Mouse (Mus musculus) cerebellum, adult 2 months (tissue): Measurements from ENCODE around the gene Rpl19. TPM values are rescaled to one million over a fixed set of nuclear protein-coding genes. Genes with fewer than 3 reads are reported as not detected.

Source experiments
- DNase-seq, 2 experiments: peaks; one replicate each; pipeline ENCODE4 v3.0.0; 2021
- H3K27ac ChIP-seq: fragments of 200-500 bp; 2 replicates; pipeline ENCODE4 v1.5.1; 2012; ENCODE audit warnings: low read length, control low read depth, inconsistent platforms; ENCODE audit not compliant: insufficient read depth
- H3K27me3 ChIP-seq: fragments of 200-500 bp; 2 replicates; pipeline ENCODE4 v1.6.1; 2012; ENCODE audit warnings: inconsistent platforms, mild to moderate bottlenecking, low read length, moderate library complexity; ENCODE audit not compliant: control insufficient read depth, insufficient read depth
- H3K4me1 ChIP-seq: fragments of 200-500 bp; 2 replicates; pipeline ENCODE4 v1.6.1; 2011; ENCODE audit warnings: low read length; ENCODE audit not compliant: control insufficient read depth, insufficient read depth
- H3K4me3 ChIP-seq: fragments of 200-500 bp; replicated peaks from 2 replicates; pipeline ENCODE3; 2011; ENCODE audit warnings: mild to moderate bottlenecking, low read depth, low read length, control low read depth; ENCODE audit not compliant: insufficient read depth
- CTCF ChIP-seq: fragments of 200-500 bp; IDR thresholded peaks from 2 replicates; pipeline ENCODE4 v1.5.1; 2011; ENCODE audit warnings: low read depth, mild to moderate bottlenecking, control low read depth, low read length, moderate library complexity, borderline replicate concordance; ENCODE audit not compliant: insufficient read depth
- POLR2A ChIP-seq: fragments of 200-500 bp; IDR thresholded peaks from 2 replicates; pipeline ENCODE4 v1.6.1; 2011; ENCODE audit warnings: low read length, control low read depth, borderline replicate concordance; ENCODE audit not compliant: insufficient read depth
- WGBS: fragments of 180-500 bp; shearing (Covaris S2); methylation state at CpG from one replicate; pipeline ENCODE4 v1.1.7; 2018; 5-methylcytosine and 5-hydroxymethylcytosine counted together
- polyA plus RNA-seq: library from polyadenylated mRNA; depleted of rRNA; stranded (reverse); fragments of >200 nt; gene quantifications from 2 replicates; pipeline ENCODE4 v1.2.3, GENCODE M21; 2012; rRNA removed

Gene Rpl19
- 746 and 786 TPM in 2 replicates for polyA plus RNA-seq

DNA sequence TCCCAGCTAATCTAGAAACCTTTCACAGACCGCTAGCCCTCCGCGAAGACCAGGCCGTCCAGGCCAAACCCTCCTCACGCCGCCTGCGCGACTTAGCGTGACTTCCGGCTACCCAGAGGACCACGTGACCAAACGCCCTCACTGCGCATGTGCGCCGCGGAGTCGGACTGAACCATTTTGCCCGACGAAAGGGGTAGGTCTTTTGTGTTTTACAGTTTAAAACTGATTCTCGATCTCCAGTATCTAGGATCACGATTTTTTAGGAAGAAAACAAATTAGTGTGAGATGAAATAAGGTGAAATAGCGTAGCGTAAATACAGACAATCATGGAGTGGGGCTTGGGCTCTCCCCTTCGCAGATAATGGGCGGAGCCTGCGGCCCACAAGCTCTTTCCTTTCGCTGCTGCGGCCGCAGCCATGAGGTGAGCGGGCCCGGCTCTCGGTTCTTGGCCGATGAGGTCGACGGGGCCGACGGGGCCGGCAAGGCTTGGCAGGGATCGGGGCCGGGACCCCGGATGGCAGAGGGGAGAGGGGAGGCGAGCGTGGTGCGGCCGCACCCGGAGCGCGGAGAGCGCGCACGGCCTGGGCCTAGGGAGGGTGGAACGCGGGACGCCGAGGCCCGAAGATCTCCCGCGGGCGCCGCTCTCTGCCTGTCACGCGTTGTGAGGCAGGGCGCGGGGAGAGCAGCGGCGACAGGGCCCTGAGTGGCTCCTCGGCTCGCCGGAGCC, at the start of gene Rpl19:
Rpl19 (plus strand) TSS at position 141 of the 727 bp plus-strand sequence.
- TF ChIP-seq POLR2A (peak; percentile 97), CTCF (no peak)
- Histone ChIP-seq H3K27me3 (no peaks in the 10 kb centered on the region), H3K4me3 (peak within 1 kb of the TSS; percentile 60), H3K27ac (peak within 1 kb of the TSS; percentile 63), H3K4me1 (0 out of 2 replicates have a peak, but pooled peaks cover 2% of the 10 kb centered on the region)
- under 1% methylated on average over 69 of the region's 69 CpGs for WGBS
- peak; percentile 93 to 95 for DNase-seq

DNA sequence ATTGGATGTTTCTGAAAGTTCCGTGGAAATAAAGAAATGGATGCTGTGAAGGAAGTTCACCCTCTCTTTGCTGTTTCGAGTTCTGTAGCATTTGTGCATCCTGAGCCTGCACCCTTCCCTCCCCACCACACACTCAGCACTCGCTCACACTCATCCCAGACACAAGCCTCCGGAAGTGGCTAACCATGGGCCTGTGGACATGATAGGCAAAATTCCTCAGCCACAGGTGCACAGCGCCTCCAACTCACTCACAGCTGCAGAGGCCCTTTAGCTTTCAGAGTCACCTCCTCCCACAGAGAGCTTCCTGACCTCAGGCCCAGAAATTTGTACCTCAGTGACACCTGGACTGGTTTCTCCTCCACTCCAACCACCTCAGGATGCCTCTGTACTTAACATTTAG, 48.7 kb upstream of the Rpl19 start:
- Histone ChIP-seq H3K27ac (no peak overlapping the region), H3K4me3 (no peak overlapping the region), H3K27me3 (no peaks in the 10 kb centered on the region), H3K4me1 (no peaks in the 10 kb centered on the region)
- TF ChIP-seq CTCF, result no peak
- no peak for TF ChIP-seq POLR2A
- no peak for DNase-seq
- 91% methylated on average over 5 of the region's 5 CpGs for WGBS

DNA sequence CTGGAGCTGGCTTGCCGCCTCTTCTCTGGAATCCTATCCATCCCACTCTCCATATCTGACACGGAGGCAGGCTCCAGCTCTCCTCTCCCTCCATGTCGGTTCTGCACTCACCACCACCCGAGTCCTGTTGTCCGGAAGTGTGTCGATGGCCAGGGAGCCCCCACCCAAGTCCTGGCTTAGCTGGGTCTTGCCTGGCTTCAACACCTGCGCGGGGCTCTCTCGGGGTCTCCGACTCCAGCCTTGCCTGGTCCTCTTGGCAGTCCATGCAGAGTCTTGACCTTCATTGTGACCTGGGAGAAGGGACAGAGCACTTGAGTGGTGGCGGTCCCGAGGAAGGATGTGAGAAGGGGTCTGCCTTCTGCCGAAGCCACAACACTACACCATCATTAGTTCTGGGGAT, 48.1 kb upstream of the Rpl19 start:
- H3K4me1 ChIP-seq, result no peaks in the 10 kb centered on the region
- no peak for TF ChIP-seq CTCF
- TF ChIP-seq POLR2A, result no peak
- H3K4me3 ChIP-seq, result no peak overlapping the region
- H3K27ac ChIP-seq, result no peak overlapping the region
- no peak for DNase-seq
- WGBS, result 88% methylated on average over 13 of the region's 13 CpGs
- H3K27me3 ChIP-seq, result no peaks in the 10 kb centered on the region

DNA sequence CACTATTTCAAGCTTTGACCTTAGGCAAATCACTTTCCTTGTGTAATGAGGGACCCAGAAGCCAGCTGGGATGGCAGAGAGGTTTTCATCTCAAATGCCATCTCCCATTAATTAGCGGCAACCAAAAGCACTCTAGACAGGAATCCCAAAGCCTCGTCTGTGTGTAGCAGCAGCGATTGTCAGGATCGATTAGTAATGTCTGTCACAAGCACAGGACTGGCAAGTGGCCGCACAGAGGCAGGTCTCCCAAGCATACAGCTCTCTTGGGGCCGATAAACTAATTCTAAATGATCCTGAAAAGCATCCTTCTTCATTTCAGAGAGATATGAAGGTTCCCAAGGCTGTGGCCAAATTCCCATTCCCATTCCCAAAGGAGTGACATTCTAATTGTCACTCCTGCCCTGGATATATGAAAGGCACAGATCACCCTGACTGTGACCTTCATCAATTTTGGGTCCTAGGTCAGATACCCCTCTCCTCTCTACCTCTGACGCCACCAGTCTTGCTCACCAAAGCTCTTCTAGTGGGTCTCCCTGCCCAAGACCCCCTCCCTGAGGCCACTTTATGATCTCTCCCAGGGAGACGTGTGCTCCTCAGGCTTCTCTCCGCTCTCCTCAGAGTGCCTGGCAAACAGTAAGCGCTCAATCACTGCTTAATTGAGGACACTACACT, 46.5 kb upstream of the Rpl19 start:
- H3K27me3 ChIP-seq, result no peaks in the 10 kb centered on the region
- H3K4me3 ChIP-seq, result no peak overlapping the region
- H3K27ac ChIP-seq, result no peak overlapping the region
- TF ChIP-seq POLR2A, result no peak
- TF ChIP-seq CTCF, result no peak
- DNase-seq, result no peak
- WGBS, result 39% methylated on average over 10 of the region's 10 CpGs
- H3K4me1 ChIP-seq, result no peaks in the 10 kb centered on the region

DNA sequence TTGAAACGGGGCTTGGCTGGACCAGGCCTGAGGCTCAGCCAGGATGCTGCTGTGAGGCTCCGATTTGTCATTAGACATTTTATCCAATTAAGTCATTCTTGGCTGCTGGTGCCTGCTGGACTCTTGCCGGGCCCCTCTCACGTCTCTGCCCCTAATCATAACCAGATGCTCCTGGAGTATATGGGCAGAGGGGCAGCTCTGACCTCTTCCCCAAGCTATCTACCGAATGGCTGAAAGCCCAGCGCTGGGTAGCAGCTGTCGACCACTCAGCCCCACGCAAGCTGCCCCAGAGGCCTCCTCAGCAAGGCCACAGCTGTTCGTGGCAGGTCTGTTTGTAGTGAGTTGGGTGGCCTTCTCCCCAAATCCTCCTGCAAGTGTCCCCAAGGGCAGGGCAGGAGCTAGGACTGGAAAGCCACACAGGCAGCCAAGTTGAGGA, 46.0 kb upstream of the Rpl19 start:
- H3K27me3 ChIP-seq, result no peaks in the 10 kb centered on the region
- H3K27ac ChIP-seq, result no peak overlapping the region
- no peak for DNase-seq
- H3K4me1 ChIP-seq, result no peaks in the 10 kb centered on the region
- H3K4me3 ChIP-seq, result no peak overlapping the region
- TF ChIP-seq POLR2A (no peak), CTCF (no peak)
- WGBS, result 19% methylated on average over 9 of the region's 9 CpGs

DNA sequence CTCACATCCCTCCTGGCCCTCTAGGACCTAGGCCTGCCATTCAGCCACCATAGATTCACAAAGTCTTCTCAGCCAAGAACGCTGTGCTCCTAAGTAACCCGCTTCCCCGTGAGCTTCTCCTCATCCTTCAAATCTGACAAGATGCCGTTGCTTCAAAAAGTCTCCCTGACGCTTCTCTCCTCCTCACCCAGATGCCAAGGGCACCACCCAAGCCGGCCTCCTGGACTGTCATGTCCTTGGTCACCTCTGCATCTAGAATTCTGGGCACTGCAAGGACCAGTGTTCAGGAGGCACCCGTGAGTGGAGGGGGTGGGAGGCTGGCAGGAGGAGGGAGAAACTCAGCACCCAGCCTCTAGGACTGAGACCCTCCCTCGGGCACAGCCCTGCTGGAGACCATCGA, 43.8 kb upstream of the Rpl19 start:
- Histone ChIP-seq H3K4me1 (no peaks in the 10 kb centered on the region), H3K27me3 (no peaks in the 10 kb centered on the region), H3K27ac (no peak overlapping the region), H3K4me3 (no peak overlapping the region)
- DNase-seq, result no peak
- 92% methylated on average over 9 of the region's 9 CpGs for WGBS
- TF ChIP-seq CTCF (no peak), POLR2A (no peak)

DNA sequence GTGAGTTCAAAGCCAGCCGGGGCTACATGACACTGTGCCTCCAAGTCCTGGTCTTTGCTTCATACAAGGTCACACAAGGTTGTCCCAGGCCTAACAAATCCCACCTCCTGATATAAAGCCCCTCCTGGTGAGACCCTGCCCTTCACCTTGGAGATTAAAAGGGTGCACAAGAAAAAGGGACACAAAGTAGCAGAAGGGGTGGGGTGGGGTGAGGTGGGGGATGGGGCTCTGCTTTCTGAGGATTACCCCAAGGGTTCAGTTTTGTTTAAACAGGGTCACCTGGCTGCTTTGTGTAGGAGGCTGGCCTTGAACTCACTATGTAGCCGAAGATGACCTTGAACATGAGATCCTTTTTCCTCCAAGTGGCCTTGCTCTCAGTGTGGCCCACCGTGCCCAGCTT, 43.0 kb upstream of the Rpl19 start:
- no peaks in the 10 kb centered on the region for H3K4me1 ChIP-seq
- no peak overlapping the region for H3K4me3 ChIP-seq
- 92% methylated on average over 3 of the region's 3 CpGs for whole genome bisulfite sequencing
- no peak for DNase-seq
- H3K27me3 ChIP-seq, result no peaks in the 10 kb centered on the region
- TF ChIP-seq CTCF, result no peak
- TF ChIP-seq POLR2A, result no peak
- H3K27ac ChIP-seq, result no peak overlapping the region

DNA sequence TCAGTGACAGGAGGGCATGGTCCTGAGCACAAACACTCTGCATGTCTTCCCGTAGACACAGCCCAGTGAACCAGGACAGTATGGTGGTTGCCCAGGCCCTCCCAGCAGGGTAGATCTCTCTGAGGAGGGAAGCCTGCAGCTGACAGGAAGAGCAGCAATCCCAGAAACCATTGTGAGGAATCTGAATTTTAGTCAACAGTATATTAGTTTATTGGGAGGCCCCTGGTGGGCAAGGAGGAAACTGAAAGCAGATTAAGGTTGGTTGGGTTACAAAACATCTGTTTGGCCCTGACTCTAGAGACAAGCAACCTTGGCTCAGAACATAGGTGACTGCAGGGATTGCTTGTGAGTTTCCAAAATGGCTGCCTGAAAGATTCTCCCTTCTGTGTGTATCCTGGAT, 42.5 kb upstream of the Rpl19 start:
- Histone ChIP-seq H3K4me3 (no peak overlapping the region), H3K27ac (no peak overlapping the region), H3K27me3 (no peaks in the 10 kb centered on the region), H3K4me1 (no peaks in the 10 kb centered on the region)
- 88% methylated on average over 1 of the region's 1 CpGs for WGBS
- TF ChIP-seq POLR2A (no peak), CTCF (no peak)
- no peak for DNase-seq
